Mouse (Mus musculus) megakaryocyte, embryonic 14.5 days (primary cell): ENCODE measurements around the gene Mettl27.

Experiments used
- FLI1 ChIP-seq: IDR thresholded peaks from 2 replicates; pipeline ENCODE4 v1.6.1; 2012; ENCODE audit warnings: low read length, inconsistent platforms, mixed read lengths
- GATA1 ChIP-seq: IDR thresholded peaks from 3 replicates; pipeline ENCODE4 v1.6.1; 2012; ENCODE audit warnings: mixed read lengths, low read length, inconsistent platforms, borderline replicate concordance

- TF ChIP-seq GATA1 (no peak), FLI1 (no peak)
Observed at GRCm38 (mm10) chr5:134959114-134959513, 26.9 kb downstream of the Mettl27 start.
